Mouse (Mus musculus): ENCODE data around the gene Slc51a.

GRCm38 (mm10) chr16:32485209-32485608, 2.5 kb downstream of the Slc51a start:
- TF ChIP-seq POLR2A (IDR thresholded peaks at IDR 0.05; ENCODE audit: borderline replicate concordance, extremely low read depth, insufficient read depth, insufficient read length, poor library complexity, severe bottlenecking) (no peak), CTCF (IDR thresholded peaks at IDR 0.05; ENCODE audit: borderline replicate concordance, extremely low read depth, insufficient read depth, insufficient read length) (no peak)
